Mouse (Mus musculus) cerebellum, adult 2 months (tissue): ENCODE data around the gene Sccpdh.

ENCODE experiments used
- CTCF ChIP-seq: fragments of 200-500 bp; IDR thresholded peaks from 2 replicates; pipeline ENCODE4 v1.5.1; 2011; ENCODE audit warnings: low read depth, mild to moderate bottlenecking, control low read depth, low read length, moderate library complexity, borderline replicate concordance; ENCODE audit not compliant: insufficient read depth
- POLR2A ChIP-seq: fragments of 200-500 bp; IDR thresholded peaks from 2 replicates; pipeline ENCODE4 v1.6.1; 2011; ENCODE audit warnings: low read length, control low read depth, borderline replicate concordance; ENCODE audit not compliant: insufficient read depth

GRCm38 (mm10) chr1:179674355-179674754 is 6.3 kb downstream of the Sccpdh start:
- no peak for TF ChIP-seq POLR2A
- TF ChIP-seq CTCF: no peak
